Mouse (Mus musculus): ENCODE measurements at regions not wholly inside any gene's neighbourhood (a gene's known extent, or its start where the extent isn't known, plus 50 kb on each side); places are given as distances from the start of the nearest gene placed in this dataset.

DNA sequence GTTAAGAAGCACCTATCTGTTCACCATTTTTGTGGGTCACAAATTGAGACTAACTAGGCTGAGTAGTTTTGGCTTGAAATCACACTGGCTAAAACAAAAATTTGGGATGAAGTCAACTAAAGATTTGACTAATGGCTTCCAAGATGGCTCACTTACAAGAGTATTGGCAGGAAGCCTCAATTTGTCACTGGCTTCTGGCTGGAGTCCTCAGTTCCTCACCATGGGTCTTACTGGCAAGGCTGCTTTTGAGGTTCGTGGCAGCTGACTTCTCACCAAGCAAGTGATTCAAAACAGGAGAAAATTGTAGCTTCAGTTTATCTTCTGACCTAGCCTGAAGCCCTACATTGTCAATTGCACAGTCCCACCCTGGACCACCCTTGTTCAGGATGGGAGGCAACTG, 250.0 kb upstream of the Nbea start:
- DNase-seq (ENCODE audit: low read depth, low spot score) = no peak

- DNase-seq (ENCODE audit: low read depth, low spot score) = no peak
These were observed 243.7 kb upstream of the Nbea start for GRCm38 (mm10) chr3:56427201-56427600.

- DNase-seq (ENCODE audit: low read depth, low spot score) = no peak
These were observed 214.5 kb upstream of the Nbea start for GRCm38 (mm10) chr3:56397851-56398496.

DNA sequence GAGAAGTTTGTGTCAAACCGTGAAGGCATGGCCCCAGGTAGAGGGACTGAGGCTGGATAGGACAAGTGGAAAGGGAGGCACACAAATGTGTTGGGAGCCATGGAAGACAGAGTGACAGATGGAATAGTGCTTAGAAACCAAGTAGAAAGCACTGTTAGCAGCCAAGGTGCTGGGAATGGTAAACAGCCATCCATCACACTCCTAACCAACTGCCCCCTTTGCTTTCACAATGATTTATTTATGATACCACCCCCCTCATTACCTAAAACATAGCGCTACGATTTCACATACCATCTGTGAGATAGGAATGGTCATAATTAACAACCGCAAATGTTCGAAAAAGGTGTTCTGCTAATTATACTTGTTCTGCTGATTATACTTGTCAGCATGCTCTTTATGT, 209.6 kb upstream of the Nbea start:
- DNase-seq (ENCODE audit: low read depth, low spot score) = no peak

DNA sequence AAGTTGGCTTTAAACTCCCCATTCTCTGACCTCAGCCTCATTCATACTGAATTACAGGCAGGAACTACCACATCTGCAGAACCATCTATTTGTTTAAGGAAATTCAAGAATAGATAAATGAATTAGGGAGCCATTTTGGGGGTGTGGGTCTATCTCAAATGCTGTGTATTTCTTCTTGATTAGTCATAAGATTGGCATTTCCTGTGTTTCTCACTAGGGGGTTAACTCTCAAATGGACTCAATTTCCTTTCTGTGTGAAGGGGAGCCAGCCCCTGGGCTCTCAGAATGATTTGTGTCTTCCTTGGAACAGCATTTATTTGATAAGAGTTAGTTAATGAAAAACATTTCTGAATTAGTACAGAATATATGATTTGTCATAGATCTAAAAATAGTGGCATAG, 196.8 kb upstream of the Nbea start:
- no peak for DNase-seq (ENCODE audit: low read depth, low spot score)

- DNase-seq (ENCODE audit: low read depth, low spot score) = no peak
These were observed 196.0 kb upstream of the Nbea start for GRCm38 (mm10) chr3:56379500-56379899.

DNA sequence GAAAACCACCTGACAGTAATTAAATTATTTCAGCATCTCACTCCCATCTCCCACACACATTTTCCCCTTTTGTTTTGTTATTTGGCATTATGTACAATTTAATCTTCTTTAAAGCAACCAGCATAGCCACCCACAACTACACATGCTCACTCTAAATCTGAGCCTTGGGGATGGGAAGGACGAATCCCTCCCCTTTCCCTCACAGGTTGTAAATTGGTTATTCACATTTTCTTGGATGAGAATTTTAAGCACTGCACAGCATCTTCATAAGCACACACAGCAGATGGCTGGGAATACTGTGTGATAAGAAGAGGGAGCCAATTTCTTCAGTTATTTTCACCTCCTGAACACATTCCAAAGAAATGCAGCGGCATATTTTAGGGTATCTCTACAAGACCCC, 179.0 kb upstream of the Nbea start:
- DNase-seq (ENCODE audit: low read depth, low spot score) = no peak

- DNase-seq (ENCODE audit: low read depth, low spot score) = no peak
These were observed 173.7 kb upstream of the Nbea start for GRCm38 (mm10) chr3:56357035-56357701.

- DNase-seq (ENCODE audit: low read depth, low spot score) = no peak
These were observed 172.8 kb upstream of the Nbea start for GRCm38 (mm10) chr3:56356163-56356882.

Measured in embryo, embryonic 11.5 days (tissue).